Mouse (Mus musculus): ENCODE data around the gene Thsd4. TPM values are rescaled to one million over a fixed set of nuclear protein-coding genes. Genes with fewer than 3 reads are reported as not detected.

Thsd4 gene
- polyA plus RNA-seq, 1 experiment from 2014 or later = 21.1 TPM

DNA sequence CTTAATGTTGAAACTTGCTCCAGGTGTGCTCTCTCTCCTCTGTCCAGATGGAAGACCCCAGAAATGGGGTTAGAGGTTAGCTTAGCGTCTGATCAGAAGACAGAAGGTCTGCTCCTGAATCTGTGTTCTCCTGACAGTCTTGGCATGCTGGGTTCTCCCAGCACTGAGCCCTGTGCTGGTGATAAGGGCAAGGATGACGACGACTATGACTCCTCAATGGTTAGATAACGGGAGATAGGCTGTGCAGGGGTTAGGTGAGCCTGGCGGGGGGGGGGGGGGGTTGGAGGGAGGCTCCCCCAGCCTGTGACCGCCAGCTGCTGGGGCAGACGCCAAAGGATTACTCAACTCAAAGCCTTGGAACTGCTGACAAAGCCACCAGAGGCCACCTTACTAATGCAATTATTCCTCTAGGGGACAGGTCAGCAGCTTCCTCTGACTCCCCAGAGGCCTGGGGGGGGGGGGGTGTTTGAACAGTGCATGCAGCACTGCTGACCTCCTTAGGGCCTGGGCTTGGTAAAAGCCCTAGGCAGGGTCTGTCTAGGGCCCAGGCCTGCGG is 569.3 kb downstream of the Thsd4 start:
- Histone ChIP-seq H3K4me2 (no peak overlapping the region), H3K4me1 (peaks cover 9% of the 10 kb centered on the region; the same call in 1 of the 2 replicates), H3K9ac (no peak overlapping the region), H3K9me3 (no peaks in the 10 kb centered on the region), H3K36me3 (no peaks in the 10 kb centered on the region), H3K4me3 (replicated peaks) (no peak overlapping the region), H3K27me3 (replicated peaks) (no peaks in the 10 kb centered on the region), H3K27ac (no peak overlapping the region)
- 53% methylated on average over 8 of the region's 8 CpGs for WGBS
- ATAC-seq (ENCODE audit: insufficient read depth, low FRiP score, low read depth) = no peak

DNA sequence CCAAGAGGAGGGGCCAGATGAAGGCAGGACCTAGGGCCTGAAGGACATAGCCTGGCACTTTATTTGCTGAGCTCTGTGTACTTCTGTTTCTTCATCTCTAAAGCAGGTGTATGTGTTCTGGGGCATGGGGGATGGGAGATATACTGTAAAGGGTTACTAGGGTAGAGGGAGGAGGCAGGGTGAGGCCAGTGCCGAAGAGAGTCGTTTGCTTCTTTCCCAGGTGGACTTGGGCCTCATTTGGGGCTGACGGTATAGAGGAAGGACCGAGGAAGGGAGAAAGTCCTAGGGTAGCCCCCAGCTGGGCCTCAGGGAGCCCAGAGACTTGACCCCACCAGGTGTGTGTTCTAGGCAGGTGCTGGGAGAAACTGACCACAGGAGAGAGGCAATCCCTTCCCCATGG is 569.9 kb downstream of the Thsd4 start:
- H3K36me3 ChIP-seq = no peaks in the 10 kb centered on the region
- no peak overlapping the region for H3K9ac ChIP-seq
- 53% methylated on average over 4 of the region's 4 CpGs for WGBS
- no peak overlapping the region for H3K4me2 ChIP-seq
- 0 out of 2 replicates have a peak, but pooled peaks have one; percentile 40 for ATAC-seq (ENCODE audit: insufficient read depth, low FRiP score, low read depth)
- peaks cover 9% of the 10 kb centered on the region; the same call in 1 of the 2 replicates for H3K4me1 ChIP-seq
- H3K9me3 ChIP-seq = no peaks in the 10 kb centered on the region
- H3K4me3 ChIP-seq (replicated peaks) = no peak overlapping the region
- H3K27ac ChIP-seq = 0 out of 2 replicates have a peak overlapping the region, but pooled peaks have one; percentile 16
- H3K27me3 ChIP-seq (replicated peaks) = no peaks in the 10 kb centered on the region

DNA sequence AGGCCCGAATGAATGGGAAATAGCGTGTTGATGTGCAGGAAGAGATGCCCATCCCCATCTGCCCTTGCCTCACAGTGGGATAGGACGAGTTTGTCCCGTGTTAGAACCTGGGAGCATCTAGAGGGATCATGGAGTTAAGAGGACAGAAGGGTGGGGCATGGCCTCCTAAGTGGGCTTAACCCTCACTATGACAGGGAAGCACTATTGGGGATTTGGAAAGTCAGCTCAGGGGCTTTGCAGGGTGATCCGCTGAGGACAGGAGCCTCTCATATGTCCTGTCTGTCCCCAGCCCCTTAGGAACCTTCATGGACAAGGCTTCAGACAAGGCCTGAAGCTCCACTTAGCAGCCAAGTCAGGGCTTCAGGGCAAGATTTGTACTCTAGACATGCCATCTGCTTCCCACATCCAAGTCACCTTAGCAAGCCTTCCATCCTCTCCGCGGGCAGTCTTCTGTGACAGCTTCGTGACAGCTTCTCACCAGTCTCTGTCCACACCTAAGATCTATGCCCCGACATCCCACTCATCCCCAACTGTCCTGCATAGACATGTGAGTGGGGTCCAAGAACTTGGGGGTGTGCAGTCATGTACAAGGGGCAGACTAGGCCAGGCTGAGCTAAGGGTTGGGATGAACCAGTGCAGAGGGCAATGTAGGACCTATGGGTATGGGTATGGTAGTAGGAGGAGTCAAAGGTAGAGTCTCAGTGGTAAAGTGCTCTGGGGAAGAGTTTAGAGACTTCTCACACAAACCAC is 570.7 kb downstream of the Thsd4 start:
- Histone ChIP-seq H3K4me1 (peaks cover 9% of the 10 kb centered on the region; the same call in 1 of the 2 replicates), H3K4me2 (no peak overlapping the region), H3K9ac (no peak overlapping the region), H3K36me3 (no peaks in the 10 kb centered on the region), H3K27me3 (replicated peaks) (no peaks in the 10 kb centered on the region), H3K4me3 (replicated peaks) (no peak overlapping the region), H3K27ac (no peak overlapping the region), H3K9me3 (no peaks in the 10 kb centered on the region)
- ATAC-seq (ENCODE audit: insufficient read depth, low FRiP score, low read depth) = no peak
- WGBS = 92% methylated on average over 9 of the region's 9 CpGs

- Histone ChIP-seq H3K4me1 (0 out of 2 replicates have a peak, but pooled peaks cover 4% of the 10 kb centered on the region), H3K4me2 (no peak overlapping the region), H3K27ac (no peak overlapping the region), H3K27me3 (replicated peaks) (no peaks in the 10 kb centered on the region), H3K36me3 (no peaks in the 10 kb centered on the region), H3K4me3 (replicated peaks) (no peak overlapping the region), H3K9ac (no peak overlapping the region), H3K9me3 (no peaks in the 10 kb centered on the region)
- no peak for ATAC-seq (ENCODE audit: insufficient read depth, low FRiP score, low read depth)
- 82% methylated on average over 5 of the region's 5 CpGs for WGBS
These were observed 571.9 kb downstream of the Thsd4 start for GRCm38 (mm10) chr9:59949981-59950380.

- Histone ChIP-seq H3K4me2 (no peak overlapping the region), H3K9me3 (no peaks in the 10 kb centered on the region), H3K4me1 (0 out of 2 replicates have a peak, but pooled peaks cover 4% of the 10 kb centered on the region), H3K4me3 (replicated peaks) (no peak overlapping the region), H3K27ac (no peak overlapping the region), H3K27me3 (replicated peaks) (no peaks in the 10 kb centered on the region), H3K9ac (no peak overlapping the region), H3K36me3 (no peaks in the 10 kb centered on the region)
- 78% methylated on average over 6 of the region's 6 CpGs for WGBS
- ATAC-seq (ENCODE audit: insufficient read depth, low FRiP score, low read depth) = no peak
These were observed 572.3 kb downstream of the Thsd4 start for GRCm38 (mm10) chr9:59949511-59949910.

DNA sequence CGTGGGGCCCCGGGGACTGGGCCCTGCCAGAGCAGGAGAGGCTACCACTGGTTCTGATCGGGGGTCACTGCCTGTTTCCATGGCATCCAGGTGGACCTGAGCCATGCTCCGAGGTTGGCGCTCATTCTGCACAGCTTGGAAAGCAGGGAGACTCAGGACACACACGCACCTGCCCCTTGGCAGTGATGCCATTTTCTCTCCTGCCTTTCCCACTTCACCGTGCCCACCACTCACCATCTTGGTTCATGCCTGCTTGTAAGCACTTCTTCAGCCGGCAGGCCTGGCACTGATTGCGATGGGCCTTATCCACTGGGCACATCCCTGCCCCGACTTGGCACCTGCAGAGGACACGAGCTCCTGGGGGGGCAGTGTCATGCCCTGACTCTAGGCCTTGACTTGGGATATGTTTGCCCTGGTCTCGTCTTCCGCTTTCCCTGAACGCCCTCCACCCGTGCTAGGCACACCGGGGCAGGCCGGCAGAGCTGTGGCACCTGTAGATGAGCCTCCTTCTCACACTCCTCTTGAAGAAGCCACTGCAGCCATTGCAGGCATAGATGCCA is 573.1 kb downstream of the Thsd4 start:
- Histone ChIP-seq H3K9me3 (no peaks in the 10 kb centered on the region), H3K4me2 (no peak overlapping the region), H3K27ac (no peak overlapping the region), H3K27me3 (replicated peaks) (no peaks in the 10 kb centered on the region), H3K4me1 (0 out of 2 replicates have a peak, but pooled peaks cover 4% of the 10 kb centered on the region), H3K9ac (no peak overlapping the region), H3K4me3 (replicated peaks) (no peak overlapping the region), H3K36me3 (no peaks in the 10 kb centered on the region)
- WGBS = 88% methylated on average over 17 of the region's 17 CpGs
- ATAC-seq (ENCODE audit: insufficient read depth, low FRiP score, low read depth) = no peak

- H3K9me3 ChIP-seq = no peaks in the 10 kb centered on the region
- ATAC-seq (ENCODE audit: insufficient read depth, low FRiP score, low read depth) = no peak
- no peak overlapping the region for H3K27ac ChIP-seq
- H3K27me3 ChIP-seq (replicated peaks) = no peaks in the 10 kb centered on the region
- no peak overlapping the region for H3K4me2 ChIP-seq
- H3K4me1 ChIP-seq = 0 out of 2 replicates have a peak, but pooled peaks cover 4% of the 10 kb centered on the region
- no peaks in the 10 kb centered on the region for H3K36me3 ChIP-seq
- H3K4me3 ChIP-seq (replicated peaks) = no peak overlapping the region
- no peak overlapping the region for H3K9ac ChIP-seq
- 52% methylated on average over 8 of the region's 8 CpGs for WGBS
These were observed 573.6 kb downstream of the Thsd4 start for GRCm38 (mm10) chr9:59948226-59948625.

- no peak overlapping the region for H3K4me3 ChIP-seq (replicated peaks)
- no peak overlapping the region for H3K9ac ChIP-seq
- ATAC-seq (ENCODE audit: insufficient read depth, low FRiP score, low read depth) = no peak
- 77% methylated on average over 8 of the region's 8 CpGs for WGBS
- no peaks in the 10 kb centered on the region for H3K9me3 ChIP-seq
- H3K36me3 ChIP-seq = no peaks in the 10 kb centered on the region
- H3K27me3 ChIP-seq (replicated peaks) = no peaks in the 10 kb centered on the region
- H3K4me2 ChIP-seq = no peak overlapping the region
- no peak overlapping the region for H3K27ac ChIP-seq
- 0 out of 2 replicates have a peak, but pooled peaks cover 2% of the 10 kb centered on the region for H3K4me1 ChIP-seq
These were observed 574.6 kb downstream of the Thsd4 start for GRCm38 (mm10) chr9:59947271-59947670.

DNA sequence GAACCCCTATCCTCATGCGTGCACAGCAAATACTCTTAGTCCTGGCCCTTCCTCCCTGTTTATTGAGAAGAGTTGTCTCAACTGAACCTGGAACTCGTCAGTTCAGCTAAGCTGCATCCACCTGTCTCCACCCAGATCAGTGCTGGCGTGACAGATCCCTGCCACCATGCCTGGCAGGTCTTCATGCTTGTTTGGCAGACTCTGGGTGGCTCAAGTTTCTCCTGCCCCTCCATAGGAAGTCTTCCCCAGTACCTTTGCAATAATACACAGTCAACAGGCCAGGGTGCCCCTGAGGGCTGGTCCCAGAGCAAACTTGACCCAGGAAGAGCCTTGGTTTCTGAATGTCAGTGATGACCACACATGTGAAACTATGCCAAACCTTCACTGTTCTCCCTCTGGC is 576.6 kb downstream of the Thsd4 start:
- H3K36me3 ChIP-seq = no peaks in the 10 kb centered on the region
- no peak for ATAC-seq (ENCODE audit: insufficient read depth, low FRiP score, low read depth)
- WGBS = 81% methylated on average over 3 of the region's 3 CpGs

GRCm38 (mm10) chr9:59943826-59944225 is 578.0 kb downstream of the Thsd4 start:
- Histone ChIP-seq H3K4me3 (replicated peaks) (no peak overlapping the region), H3K4me2 (no peak overlapping the region), H3K4me1 (0 out of 2 replicates have a peak, but pooled peaks cover 4% of the 10 kb centered on the region), H3K27ac (no peak overlapping the region), H3K36me3 (no peaks in the 10 kb centered on the region), H3K9ac (no peak overlapping the region), H3K9me3 (no peaks in the 10 kb centered on the region), H3K27me3 (replicated peaks) (no peaks in the 10 kb centered on the region)
- WGBS = 88% methylated on average over 6 of the region's 6 CpGs
- no peak for ATAC-seq (ENCODE audit: insufficient read depth, low FRiP score, low read depth)

More for the DNA sequence above, 576.6 kb downstream of the Thsd4 start:
- Histone ChIP-seq H3K4me2 (no peak overlapping the region), H3K4me3 (replicated peaks) (no peak overlapping the region), H3K9ac (no peak overlapping the region), H3K9me3 (no peaks in the 10 kb centered on the region), H3K27me3 (replicated peaks) (no peaks in the 10 kb centered on the region), H3K4me1 (0 out of 2 replicates have a peak, but pooled peaks cover 4% of the 10 kb centered on the region), H3K27ac (no peak overlapping the region)

DNA sequence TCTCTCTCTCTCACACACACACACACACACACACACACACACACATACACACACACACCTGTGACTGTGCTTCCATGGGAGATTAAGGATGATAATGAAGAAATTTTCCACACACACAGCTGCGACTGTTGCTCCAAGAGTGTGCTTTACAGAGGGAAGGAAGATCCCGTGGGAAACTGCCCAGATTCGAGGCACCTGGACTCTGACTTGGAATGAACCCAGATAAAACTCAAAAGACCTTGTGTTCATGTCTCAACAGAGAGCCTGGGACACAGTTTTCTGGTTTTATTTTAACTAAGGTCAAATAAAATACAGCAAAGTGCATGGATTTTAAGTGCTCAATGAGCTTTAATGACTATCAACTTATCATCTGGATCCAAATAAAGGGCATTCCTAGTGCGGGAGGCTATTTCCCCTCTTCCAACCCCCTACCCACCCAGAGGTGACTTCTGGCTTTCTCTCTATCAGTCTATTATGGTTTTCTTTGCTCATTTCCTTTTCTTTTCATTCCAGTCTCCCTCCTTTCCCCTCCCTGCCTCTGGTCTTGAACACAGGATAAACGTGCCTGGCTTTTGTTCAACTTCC is 579.3 kb downstream of the Thsd4 start:
- no peak overlapping the region for H3K9ac ChIP-seq
- no peak for ATAC-seq (ENCODE audit: insufficient read depth, low FRiP score, low read depth)
- H3K9me3 ChIP-seq = no peaks in the 10 kb centered on the region
- peak overlapping the region; percentile 61; the same call in 1 of the 2 replicates for H3K27ac ChIP-seq
- 0 out of 2 replicates have a peak, but pooled peaks cover 4% of the 10 kb centered on the region for H3K4me1 ChIP-seq
- H3K36me3 ChIP-seq = no peaks in the 10 kb centered on the region
- no peak overlapping the region for H3K4me2 ChIP-seq
- no peak overlapping the region for H3K4me3 ChIP-seq (replicated peaks)
- no peaks in the 10 kb centered on the region for H3K27me3 ChIP-seq (replicated peaks)
- 31% methylated on average over 5 of the region's 5 CpGs for WGBS

Measured in stomach, embryonic 15.5 days (tissue).